Mouse (Mus musculus): Measurements from ENCODE around the gene Lman2l.
A peak's percentile ranks its signal among the peaks of the same experiment; 100 is the strongest.

Gene Lman2l

DNA sequence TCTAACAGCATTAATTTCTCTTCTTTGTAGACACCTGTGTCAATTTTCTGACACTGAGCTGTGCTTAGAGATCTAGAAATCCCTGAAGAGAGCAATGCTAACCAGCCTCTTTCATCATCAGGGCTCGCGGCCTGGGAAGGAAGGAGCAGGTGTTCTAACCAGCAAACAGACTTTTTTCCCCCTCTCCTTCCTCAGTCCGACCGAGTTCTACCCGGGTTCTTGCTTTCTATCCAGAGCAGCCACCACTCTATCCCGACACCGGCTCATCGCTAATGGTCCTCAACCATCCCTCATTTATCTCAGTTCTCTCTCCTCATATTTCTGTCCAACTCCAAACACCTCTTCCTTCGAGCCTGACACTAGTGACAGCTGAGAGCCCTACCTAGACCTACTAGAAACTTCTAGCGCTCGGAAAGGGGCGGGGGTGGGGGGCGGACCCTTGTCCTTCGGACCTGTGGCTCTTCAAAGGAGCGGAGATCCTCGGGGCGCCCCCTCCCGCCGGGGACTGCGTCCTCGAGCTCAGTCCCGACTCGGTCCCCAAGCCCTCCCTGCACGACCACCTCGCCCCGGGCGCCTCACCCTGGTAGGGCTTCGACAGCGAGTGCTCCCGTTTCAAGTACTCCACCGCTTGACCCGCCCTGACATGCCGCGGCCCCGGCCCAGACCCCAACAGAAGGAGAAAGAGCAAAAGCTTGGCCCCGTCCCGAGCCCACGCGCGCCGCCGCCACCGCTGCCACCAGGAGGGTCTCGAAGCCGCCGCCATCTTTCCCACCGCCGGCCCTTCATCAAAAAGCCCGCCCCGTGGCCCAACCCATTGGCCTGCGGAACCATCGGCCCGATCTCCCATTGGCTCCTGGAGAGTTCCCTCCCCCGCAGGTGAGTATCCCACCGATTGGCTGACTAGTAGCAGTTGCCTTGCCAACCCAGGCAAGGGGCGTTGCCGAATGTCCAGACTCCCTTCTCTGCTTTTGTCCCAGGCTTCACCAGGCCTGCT lies at the start of gene Lman2l:
Gene Lman2l, minus strand, starts transcription at position 801 of the 994 bp plus-strand sequence.
- DNase-seq: peak; percentile 98

GRCm38 (mm10) chr1:36493299-36493698 lies 48.2 kb upstream of the Lman2l start:
- no peak for DNase-seq

- no peak for DNase-seq
These were observed 47.5 kb upstream of the Lman2l start for GRCm38 (mm10) chr1:36492416-36493139.

GRCm38 (mm10) chr1:36489661-36490060 lies 44.6 kb upstream of the Lman2l start:
- DNase-seq: no peak

DNA sequence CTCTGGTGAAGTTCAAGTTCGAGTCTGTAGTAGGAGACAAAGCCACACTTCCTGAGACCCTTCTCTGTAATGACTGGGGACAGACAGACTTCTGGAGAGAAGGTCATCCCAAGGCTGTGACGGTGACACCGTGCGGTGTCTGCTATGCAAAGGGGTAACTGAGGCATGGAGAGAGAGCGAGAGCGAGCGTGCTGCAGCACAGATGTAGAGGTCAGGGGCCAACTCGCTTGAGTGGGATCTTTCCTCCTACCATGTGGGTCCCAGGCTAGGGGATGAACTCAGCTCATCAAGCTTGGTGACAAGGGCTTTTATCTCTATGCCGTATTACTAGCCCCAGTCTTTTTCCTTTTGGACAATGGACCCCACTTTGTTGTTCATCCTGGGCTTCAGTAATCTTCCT lies 42.0 kb upstream of the Lman2l start:
- DNase-seq: no peak

GRCm38 (mm10) chr1:36485080-36485479 lies 40.0 kb upstream of the Lman2l start:
- DNase-seq: no peak

DNA sequence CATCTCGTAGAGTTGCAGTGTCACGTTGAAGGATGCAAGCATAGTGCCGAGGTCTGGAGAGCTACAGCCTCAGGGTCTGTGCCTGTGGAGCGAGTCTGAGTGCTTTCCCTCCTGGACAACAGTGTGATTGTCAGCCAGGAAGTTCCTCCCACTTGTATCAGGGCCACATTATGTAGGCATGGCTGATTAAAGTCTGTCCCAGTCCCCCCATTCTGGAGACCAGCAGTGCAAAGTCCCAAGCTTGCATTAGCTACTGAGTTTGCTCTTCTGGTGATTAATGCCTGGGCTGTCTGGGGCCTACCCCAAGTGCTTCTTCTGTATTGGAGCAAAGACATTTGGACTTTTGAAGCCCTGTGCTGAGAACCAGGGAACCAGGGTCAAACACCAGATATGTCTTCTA lies 38.8 kb upstream of the Lman2l start:
- DNase-seq: no peak

- no peak for DNase-seq
These were observed 35.1 kb upstream of the Lman2l start for GRCm38 (mm10) chr1:36479903-36480899.

- DNase-seq: no peak
These were observed 33.3 kb upstream of the Lman2l start for GRCm38 (mm10) chr1:36478343-36478795.

DNA sequence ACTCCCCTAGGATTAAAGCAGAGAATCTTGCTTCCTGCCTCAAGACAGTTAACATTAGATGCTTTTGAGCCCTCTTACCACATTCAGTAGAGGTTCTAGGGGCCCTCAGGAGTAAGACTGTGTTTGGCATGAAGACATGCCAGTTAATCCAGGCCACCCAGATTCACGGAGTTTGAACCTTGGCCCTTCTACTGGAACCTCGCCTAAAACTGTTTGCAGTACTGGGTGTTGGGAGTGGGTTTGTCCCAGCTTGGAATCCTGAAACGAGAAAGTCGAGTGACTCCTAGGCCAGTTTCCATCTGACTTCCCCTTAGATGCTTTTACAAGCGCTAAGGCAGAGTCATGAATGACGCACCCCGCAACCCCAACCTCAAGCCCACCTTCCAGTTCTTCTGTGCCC lies 31.4 kb upstream of the Lman2l start:
- no peak for DNase-seq

- no peak for DNase-seq
These were observed 30.5 kb upstream of the Lman2l start for GRCm38 (mm10) chr1:36475480-36476110.

- DNase-seq: no peak
These were observed 29.6 kb upstream of the Lman2l start for GRCm38 (mm10) chr1:36474646-36475045.

- DNase-seq: no peak
These were observed 28.2 kb upstream of the Lman2l start for GRCm38 (mm10) chr1:36473211-36473780.

- no peak for DNase-seq
These were observed 27.0 kb upstream of the Lman2l start for GRCm38 (mm10) chr1:36472106-36472440.

DNA sequence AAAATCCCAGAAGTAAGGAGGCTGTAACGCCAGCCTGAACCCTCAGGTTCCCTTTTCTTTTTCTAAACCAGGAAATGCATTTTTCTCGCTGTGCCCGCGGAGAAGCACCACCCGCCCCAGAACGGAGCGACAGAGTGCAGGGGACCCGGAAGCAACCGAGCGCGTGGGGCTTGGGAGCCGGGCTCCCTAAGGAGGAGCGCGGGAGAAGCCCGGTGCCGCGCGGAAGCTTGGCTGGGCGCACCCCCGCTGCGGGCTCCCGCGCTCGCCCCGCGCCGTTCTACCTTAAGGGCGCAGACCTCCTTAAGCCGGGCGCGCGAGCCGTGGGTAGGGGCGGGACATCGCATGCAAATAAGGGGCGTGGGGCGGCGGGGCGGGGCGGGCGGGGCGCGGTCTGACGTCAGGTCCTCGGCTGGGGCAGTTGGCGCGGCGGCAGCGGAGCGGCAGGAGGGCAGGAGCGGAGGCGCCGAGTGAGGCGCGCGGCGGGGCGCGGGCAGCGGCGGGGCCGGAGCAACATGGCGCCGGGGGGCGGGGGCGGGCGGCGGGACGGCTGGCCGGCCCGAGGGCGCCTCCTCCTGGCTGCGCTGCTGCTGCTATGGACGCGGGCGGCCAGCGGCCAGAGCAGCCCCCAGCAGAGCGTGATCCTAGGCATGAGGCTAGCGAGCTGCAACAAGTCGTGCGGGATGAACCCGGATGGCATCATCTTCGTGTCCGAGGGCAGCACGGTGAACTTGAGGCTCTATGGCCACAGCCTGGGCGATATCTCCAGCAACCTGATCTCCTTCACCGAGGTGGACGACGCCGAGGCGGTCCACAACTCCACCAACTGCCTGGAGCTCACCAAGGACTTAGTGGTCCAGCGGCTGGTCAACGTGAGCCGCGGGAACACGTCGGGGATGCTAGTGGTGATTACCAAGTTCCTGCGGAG lies 26.4 kb upstream of the Lman2l start, which contains the start of gene Cnnm4:
Gene Cnnm4, plus strand, starts transcription at position 440 of the 925 bp plus-strand sequence.
- DNase-seq: peak; percentile 86

GRCm38 (mm10) chr1:36469811-36470444 lies 24.9 kb upstream of the Lman2l start:
- DNase-seq: no peak

DNA sequence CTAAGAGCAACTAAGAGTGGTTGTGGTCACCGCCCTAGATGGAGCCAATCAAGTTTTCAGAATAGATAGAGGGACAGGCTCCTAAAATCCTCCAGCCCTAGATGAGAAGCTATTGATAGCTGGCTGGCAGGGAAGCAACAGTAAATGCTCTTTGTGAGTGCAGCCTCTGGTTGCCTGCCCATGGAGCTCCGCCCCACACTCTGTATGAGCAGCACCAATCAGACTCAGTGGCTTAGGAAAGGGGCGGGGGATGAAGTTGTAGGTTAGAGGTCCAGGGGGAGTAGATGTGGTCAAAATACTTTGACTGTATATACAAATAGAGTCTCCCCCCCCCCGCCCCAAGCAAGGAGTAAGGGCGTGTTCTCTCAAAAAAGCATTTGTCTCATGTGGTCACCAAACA lies 22.4 kb upstream of the Lman2l start:
- no peak for DNase-seq

GRCm38 (mm10) chr1:36465641-36466160 lies 20.6 kb upstream of the Lman2l start:
- no peak for DNase-seq

GRCm38 (mm10) chr1:36461829-36462228 lies 16.8 kb upstream of the Lman2l start:
- no peak for DNase-seq

DNA sequence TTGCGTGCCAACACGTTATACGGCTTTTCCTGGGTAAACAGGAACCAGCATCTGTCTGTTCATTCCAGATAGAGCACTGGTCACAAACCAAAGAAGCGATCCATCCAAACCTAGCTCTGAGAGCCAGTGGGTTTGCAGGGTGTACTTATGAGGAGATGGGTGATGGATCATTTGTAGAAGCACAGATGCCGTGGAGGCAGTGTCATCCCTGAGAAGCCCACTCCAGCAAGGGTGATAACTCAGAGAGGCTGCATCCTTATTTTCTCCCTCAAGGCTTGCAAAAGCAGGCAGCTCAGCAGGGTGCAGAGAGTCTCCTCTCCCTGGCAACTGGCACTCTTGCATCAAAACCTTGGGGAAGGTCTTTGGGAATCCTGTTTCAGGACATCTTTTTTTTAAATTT lies 13.1 kb upstream of the Lman2l start:
- no peak for DNase-seq
